Mouse (Mus musculus) erythroblast, embryonic 14.5 days (primary cell): Measurements from ENCODE around the gene Celf2.
"Not testable (repeated sequence)": the region's sequence is repeated elsewhere in the genome, so short reads cannot be mapped to it uniquely, and the experiment has no call there.

Experiments
- GATA1 ChIP-seq: IDR thresholded peaks from 2 replicates; pipeline ENCODE4 v1.6.1; 2012; ENCODE audit warnings: low read length, inconsistent platforms, mixed read lengths
- TAL1 ChIP-seq: IDR thresholded peaks from 3 replicates; pipeline ENCODE4 v1.6.1; 2012; ENCODE audit warnings: low read length, inconsistent platforms, mixed read lengths

GRCm38 (mm10) chr2:7509463-7509862, at the start of gene Celf2:
- TF ChIP-seq TAL1, GATA1: not testable (repeated sequence)
